Mouse (Mus musculus) layer of hippocampus, adult 2 months (tissue): ENCODE measurements at regions not wholly inside any gene's neighbourhood (a gene's known extent, or its start where the extent isn't known, plus 50 kb on each side); places are given as distances from the start of the nearest gene placed in this dataset.

Experiments
- DNase-seq, 2 experiments: peaks; one replicate each; pipeline ENCODE4 v3.0.0; 2022; ENCODE audit warnings: low spot score in 2 of 2
- H3K27ac ChIP-seq: fragments of 200-600 bp; 2 replicates; pipeline ENCODE4 v1.8.1; 2022
- H3K4me3 ChIP-seq: fragments of 200-600 bp; 2 replicates; pipeline ENCODE4 v1.8.1; 2022; ENCODE audit warnings: mild to moderate bottlenecking
- CTCF ChIP-seq: fragments of 200-600 bp; conservative IDR thresholded peaks from 2 replicates; pipeline ENCODE4 v1.8.1; 2022; ENCODE audit warnings: antibody characterized with exemption, mild to moderate bottlenecking, moderate library complexity

GRCm38 (mm10) chr4:27987986-27988423 lies 824.9 kb upstream of the Epha7 start:
- Histone ChIP-seq H3K27ac (no peak overlapping the region), H3K4me3 (no peak overlapping the region)
- DNase-seq, result no peak
- TF ChIP-seq CTCF, result no peak

- DNase-seq, result no peak
- TF ChIP-seq CTCF, result no peak
- no peak overlapping the region for H3K4me3 ChIP-seq
- H3K27ac ChIP-seq, result no peak overlapping the region
Observed at GRCm38 (mm10) chr4:27994411-27994810, 818.5 kb upstream of the Epha7 start.

GRCm38 (mm10) chr4:28001818-28002476 lies 811.0 kb upstream of the Epha7 start:
- TF ChIP-seq CTCF, result no peak
- DNase-seq, result no peak
- Histone ChIP-seq H3K27ac (no peak overlapping the region), H3K4me3 (no peak overlapping the region)
